Mouse (Mus musculus): ENCODE measurements around the gene Gm5108.

DNA sequence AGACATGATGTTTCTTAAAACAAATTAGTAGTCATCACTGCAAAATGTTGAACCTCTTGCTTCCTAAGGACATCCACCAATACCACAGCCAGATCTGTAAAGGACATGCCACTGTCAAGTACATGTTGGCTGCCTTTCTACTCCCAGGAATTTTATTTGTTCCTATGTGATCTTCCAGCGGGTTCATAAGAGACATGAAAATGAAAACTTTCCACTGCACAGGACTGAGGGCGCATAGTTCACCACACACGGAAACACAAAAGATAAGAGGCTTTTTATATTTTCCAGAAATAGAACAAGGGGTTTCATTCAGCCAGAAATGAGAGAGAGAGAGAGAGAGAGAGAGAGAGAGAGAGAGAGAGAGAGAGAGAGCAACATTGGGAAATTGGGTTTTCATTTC, 70.1 kb downstream of the Gm5108 start:
- TF ChIP-seq CTCF (IDR thresholded peaks at IDR 0.05; ENCODE audit: low read depth, low read length): no peak
- TF ChIP-seq POLR2A (IDR thresholded peaks at IDR 0.05; ENCODE audit: insufficient read depth, low read length): no peak
- no peak for TF ChIP-seq EP300 (IDR thresholded peaks at IDR 0.05; ENCODE audit: insufficient read depth, low read depth, low read length)
